Comparison of ENCODE assay signal across 18 mouse cellular contexts in genomic region chr12:112571064-112571463, GRCm38 (mm10). TPM values are rescaled to one million over a fixed set of nuclear protein-coding genes. Genes with fewer than 3 reads are reported as not detected.
A peak's percentile ranks its signal among the peaks of the same experiment; 100 is the strongest.
DNase-seq lines count a peak whose midpoint lies in the region; ATAC-seq and TF ChIP-seq lines count a peak whose summit lies in the region.
"Had no signal": no experiment of that assay in that cellular context is flagged by ENCODE, and none has a peak within 500 bp of the region (broad histone marks: within the 10 kb centered on the region; RNA-seq: fewer than 3 reads in every experiment).

No protein-coding gene starts in this region.

- H3K27ac ChIP-seq in kidney, postnatal 0 days: no peak overlapping the region
- H3K27ac ChIP-seq in CH12.LX (ENCODE audit: insufficient read depth, low read depth): no peak overlapping the region
- H3K27ac ChIP-seq: forebrain, embryonic 15.5 days; lung, embryonic 15.5 days; midbrain, embryonic 10.5 days had no signal

- TF ChIP-seq RAD21 in CH12.LX (IDR thresholded peaks at IDR 0.05; ENCODE audit: low read depth, low read length): peak; percentile 3; the same call in 1 of the 2 replicates

- H3K36me3 ChIP-seq in kidney, postnatal 0 days (ENCODE audit: insufficient read depth, low read length): no peaks in the 10 kb centered on the region
- no peaks in the 10 kb centered on the region for H3K36me3 ChIP-seq in CH12.LX (replicated peaks in 1 of 2; ENCODE audit: control insufficient read depth in 1 of 2, insufficient read depth in 1 of 2, low read length in 1 of 2)
- H3K36me3 ChIP-seq: forebrain, embryonic 15.5 days; lung, embryonic 15.5 days; midbrain, embryonic 10.5 days had no signal

- no peak for ATAC-seq in kidney, postnatal 0 days (replicated peaks; ENCODE audit: low FRiP score, low read depth)
- peak; percentile 74 for ATAC-seq in common myeloid progenitor, adult 5-6 weeks (replicated peaks; ENCODE audit: low read depth, poor library complexity, severe bottlenecking)
- ATAC-seq: activated CD4-positive, CD25-positive, alpha-beta regulatory T cell, adult 4 months; forebrain, embryonic 15.5 days had no signal

- no peak for TF ChIP-seq POLR2A in CH12.LX (IDR thresholded peaks at IDR 0.05; ENCODE audit: low read depth, low read length)

- WGBS in kidney, postnatal 0 days: 58% methylated on average over 6 of the region's 6 CpGs

- H3K4me3 ChIP-seq in kidney, postnatal 0 days (replicated peaks; ENCODE audit: low read depth, low read length): no peak overlapping the region
- H3K4me3 ChIP-seq in CH12.LX (replicated peaks in 1 of 3; ENCODE audit: low read depth in 2 of 3, low read length in 2 of 3, poor library complexity in 1 of 3): no peak overlapping the region
- H3K4me3 ChIP-seq: forebrain, embryonic 15.5 days; lung, embryonic 15.5 days; midbrain, embryonic 10.5 days; myocyte had no signal

- peak; percentile 54 for TF ChIP-seq CTCF in kidney, postnatal 0 days (IDR thresholded peaks at IDR 0.05; ENCODE audit: low read depth)
- peak in 1 of 2 experiments; percentile 46; a peak in 2 of 4 replicates for TF ChIP-seq CTCF in CH12.LX (conservative IDR thresholded peaks at IDR 0.05 in 1 of 2, IDR thresholded peaks at IDR 0.05 in 1 of 2; ENCODE audit: low read depth in 2 of 2, low read length in 2 of 2)

- H3K4me2 ChIP-seq in kidney, postnatal 0 days (ENCODE audit: low read length): no peak overlapping the region
- no peak overlapping the region for H3K4me2 ChIP-seq in CH12.LX (ENCODE audit: insufficient read depth, low read depth, poor library complexity, severe bottlenecking)
- H3K4me2 ChIP-seq: forebrain, embryonic 15.5 days; lung, embryonic 15.5 days had no signal

- TF ChIP-seq EP300 in CH12.LX (IDR thresholded peaks at IDR 0.05; ENCODE audit: low read length): no peak

- dilution Hi-C loops in CH12.LX (cut with MboI; ENCODE audit: extremely low pct_ligation_motif_present, extremely low pct_unique_long_range_greater_than_20kb, low sequenced_read_pairs): no loop called here

- no peak overlapping the region for H3K9ac ChIP-seq in kidney, postnatal 0 days (ENCODE audit: low read depth, low read length)
- no peak overlapping the region for H3K9ac ChIP-seq in CH12.LX (ENCODE audit: insufficient read depth, low read depth)
- H3K9ac ChIP-seq: forebrain, embryonic 15.5 days; lung, embryonic 15.5 days had no signal

- in situ Hi-C loops in CH12.LX (cut with MboI; ENCODE audit: low pct_ligation_motif_present, low pct_unique_long_range_greater_than_20kb, low sequenced_read_pairs): no loop called here

- no peaks in the 10 kb centered on the region for H3K79me2 ChIP-seq in CH12.LX (replicated peaks; ENCODE audit: control insufficient read depth, extremely low read depth, insufficient read depth, poor library complexity, severe bottlenecking)

- H3K9me3 ChIP-seq in kidney, postnatal 0 days (replicated peaks; ENCODE audit: low read length): no peaks in the 10 kb centered on the region
- H3K9me3 ChIP-seq in CH12.LX (replicated peaks; ENCODE audit: low read length): no peaks in the 10 kb centered on the region
- H3K9me3 ChIP-seq: forebrain, embryonic 15.5 days; lung, embryonic 15.5 days; midbrain, embryonic 10.5 days had no signal

- no peaks in the 10 kb centered on the region for H3K27me3 ChIP-seq in kidney, postnatal 0 days (ENCODE audit: insufficient read depth, low read length)
- H3K27me3 ChIP-seq in CH12.LX (replicated peaks): no peaks in the 10 kb centered on the region
- H3K27me3 ChIP-seq: forebrain, embryonic 15.5 days; lung, embryonic 15.5 days had no signal

- intact Hi-C loops in gastrocnemius, postnatal 14 days (cut with DNase I; ENCODE audit: low total_unique reads): no loop called here

- DNase-seq in kidney, postnatal 0 days (ENCODE audit: low spot score): no peak
- DNase-seq in kidney, postnatal 36 days: no peak
- peak; percentile 40 for DNase-seq in 3T3-L1 (ENCODE audit: low read depth, low spot score)
- no peak for DNase-seq in CH12.LX (ENCODE audit: extremely low read depth)
- DNase-seq in right cerebral cortex, adult 2 months (ENCODE audit: low spot score in 2 of 2): no peak
- no peak for DNase-seq in gastrocnemius, postnatal 14 days
- DNase-seq: cerebellum, adult 8-10 months; embryo, embryonic 11 days; kidney, adult 18-20 months; left cerebral cortex, postnatal 4 days; right cerebral cortex, postnatal 14 days had no signal

- peaks cover 5% of the 10 kb centered on the region; the same call in 1 of the 2 replicates for H3K4me1 ChIP-seq in kidney, postnatal 0 days (replicated peaks; ENCODE audit: insufficient read depth, low read length)
- peaks cover 14 to 33% of the 10 kb centered on the region in 2 experiments for H3K4me1 ChIP-seq in CH12.LX (ENCODE audit: control insufficient read depth in 1 of 2, insufficient read depth in 2 of 2)
- H3K4me1 ChIP-seq: forebrain, embryonic 15.5 days had no signal

TF ChIP-seq in CH12.LX, 34 proteins besides CTCF, POLR2A, EP300 and RAD21:
- TF ChIP-seq ELF1 (IDR thresholded peaks at IDR 0.05; ENCODE audit: low read depth, low read length): 0 out of 2 replicates have a peak, but pooled peaks have one; percentile 26
- TF ChIP-seq TBP (conservative IDR thresholded peaks at IDR 0.05; ENCODE audit: low read depth, low read length): no peak
- TF ChIP-seq ETS1 (conservative IDR thresholded peaks at IDR 0.05; ENCODE audit: low read depth, low read length): no peak
- TF ChIP-seq NRF1 (IDR thresholded peaks at IDR 0.05; ENCODE audit: low read depth, low read length): no peak
- TF ChIP-seq USF2 (conservative IDR thresholded peaks at IDR 0.05; ENCODE audit: low read depth, low read length): no peak
- TF ChIP-seq SMC3 (IDR thresholded peaks at IDR 0.05; ENCODE audit: low read depth, low read length): 0 out of 2 replicates have a peak, but pooled peaks have one; percentile 3
- TF ChIP-seq MEF2A (IDR thresholded peaks at IDR 0.05; ENCODE audit: borderline replicate concordance, low read depth, low read length): no peak

RNA-seq across cellular contexts. Expression of gene Inf2, which starts 17.5 kb away (rescaled TPM):
- 2.5 and 3.8 TPM in 2 replicates for polyA plus RNA-seq in kidney, postnatal 0 days (2015; fragmentation: Nextera tagmentation; extraction: Ambion mirVana)
- total RNA-seq in CH12.LX (2012; rRNA removed) (29.7 and 36.6 TPM in 2 replicates), CH12.LX (2014; rRNA removed) (13.5 and 13.9 TPM in 2 replicates)
- 129 and 131 TPM in 2 replicates for polyA plus RNA-seq in CH12.LX (2012; ENCODE audit: insufficient read length, low read depth)
- 4.8 and 7.0 TPM in 2 replicates for total RNA-seq in common myeloid progenitor, adult 5-6 weeks (2017)
- total RNA-seq in gastrocnemius, postnatal 14 days (2021): 10 to 100 TPM; 15.0 to 16.1 TPM

RNA-seq across cellular contexts. Expression of gene Adssl1, which starts 48.8 kb away (rescaled TPM):
- polyA plus RNA-seq in kidney, postnatal 0 days (2015; fragmentation: Nextera tagmentation; extraction: Ambion mirVana): 13.4 and 14.5 TPM in 2 replicates
- total RNA-seq in CH12.LX (2012; rRNA removed) (9.4 and 10.7 TPM in 2 replicates), CH12.LX (2014; rRNA removed) (10.2 and 11.8 TPM in 2 replicates)
- polyA plus RNA-seq in CH12.LX (2012; ENCODE audit: insufficient read length, low read depth): 29.4 and 37.1 TPM in 2 replicates
- total RNA-seq in common myeloid progenitor, adult 5-6 weeks (2017): 33.6 and 35.4 TPM in 2 replicates
- 100 to 1,000 TPM; 462 to 471 TPM for total RNA-seq in gastrocnemius, postnatal 14 days (2021)

RNA-seq across cellular contexts. Expression of gene Tmem179, which starts 54.5 kb away (rescaled TPM):
- 0.25 and 0.27 TPM in 2 replicates for polyA plus RNA-seq in kidney, postnatal 0 days (2015; fragmentation: Nextera tagmentation; extraction: Ambion mirVana)
- total RNA-seq in CH12.LX (2012; rRNA removed): not detected in 2 replicates
- total RNA-seq in CH12.LX (2014; rRNA removed): not detected in 2 replicates
- not detected in 2 replicates for polyA plus RNA-seq in CH12.LX (2012; ENCODE audit: insufficient read length, low read depth)
- total RNA-seq in common myeloid progenitor, adult 5-6 weeks (2017): not detected in 2 replicates
- not detected for total RNA-seq in gastrocnemius, postnatal 14 days (2021)
- total RNA-seq: gastrocnemius, adult 8-10 months had no signal
- polyA plus RNA-seq: activated CD4-positive, CD25-positive, alpha-beta regulatory T cell, adult 4 months had no signal

Comparison
In these comparisons a context has a peak if more than half of its experiments do, and no peak if none do; other contexts are left out.
1. RNA of gene Adssl1, which starts 48.8 kb away (total RNA-seq): 462 to 471 TPM in gastrocnemius, postnatal 14 days; 33.6 to 35.4 TPM in common myeloid progenitor, adult 5-6 weeks and 9.4 to 11.8 TPM in CH12.LX; every median in the first group is over 10 times any median in the second.